Mouse (Mus musculus): ENCODE results near the gene Vmn2r92. TPM values are rescaled to one million over a fixed set of nuclear protein-coding genes. Genes with fewer than 3 reads are reported as not detected.

The Vmn2r92 gene
- not detected for polyA plus RNA-seq (2012; fragmentation: generic; extraction: Trizol)

GRCm38 (mm10) chr17:18151587-18151986, at the start of gene Vmn2r92:
Gene Vmn2r92, plus strand, starts transcription at chr17:18151887.

Other genes with a start within 250 kb of the Vmn2r92 start
- not detected for gene Fpr-rs4, start 130.2 kb upstream of the Vmn2r92 start, polyA plus RNA-seq (2012; fragmentation: generic; extraction: Trizol)
- not detected for gene Vmn2r124, start 102.5 kb upstream of the Vmn2r92 start, polyA plus RNA-seq (2012; fragmentation: generic; extraction: Trizol)
- not detected for gene Vmn2r91, start 66.9 kb upstream of the Vmn2r92 start, polyA plus RNA-seq (2012; fragmentation: generic; extraction: Trizol)
- gene Vmn2r94, start 125.9 kb downstream of the Vmn2r92 start, polyA plus RNA-seq (2012; fragmentation: generic; extraction: Trizol): not detected
- not detected for gene Vmn2r93, start 146.2 kb downstream of the Vmn2r92 start, polyA plus RNA-seq (2012; fragmentation: generic; extraction: Trizol)